Mouse (Mus musculus) testis, adult 2 months (tissue): ENCODE results near the gene Lamtor3.

Experiments used
- CTCF ChIP-seq: fragments of 200-500 bp; IDR thresholded peaks from 2 replicates; pipeline ENCODE4 v1.5.1; 2012; ENCODE audit warnings: low read depth, mild to moderate bottlenecking, inconsistent platforms, low read length, moderate library complexity; ENCODE audit not compliant: control insufficient read depth, insufficient read depth, insufficient replicate concordance
- POLR2A ChIP-seq: fragments of 200-500 bp; IDR thresholded peaks from 2 replicates; pipeline ENCODE4 v1.6.1; 2012; ENCODE audit warnings: low read depth, mild to moderate bottlenecking, inconsistent platforms, low read length, moderate library complexity; ENCODE audit not compliant: control insufficient read depth

- TF ChIP-seq CTCF = no peak
- no peak for TF ChIP-seq POLR2A
Observed at GRCm38 (mm10) chr3:137959456-137959855, 41.1 kb downstream of the Lamtor3 start.
